Mouse (Mus musculus) MEL (cell line): ENCODE measurements around the gene Fyb. TPM values are rescaled to one million over a fixed set of nuclear protein-coding genes. Genes with fewer than 3 reads are reported as not detected.

Experiments used
- DNase-seq: peaks from one replicate; pipeline ENCODE4 v3.0.0; 2011; ENCODE audit warnings: low read depth, low spot score
- H3K27ac ChIP-seq: 2 replicates; pipeline ENCODE4 v1.5.1; 2012; ENCODE audit warnings: low read depth, mild to moderate bottlenecking, control low read depth, low read length, moderate library complexity; ENCODE audit not compliant: control insufficient read depth
- H3K27me3 ChIP-seq, 2 experiments: fragments of 150-350 bp in 1 of 2; sonication (generic) in 1 of 2; 2 replicates each; pipeline ENCODE4 v1.6.1; 2012; ENCODE audit warnings: low read length in 2 of 2, mild to moderate bottlenecking in 2 of 2, improper control_type of control experiment in 1 of 2, moderate library complexity in 1 of 2; ENCODE audit not compliant: insufficient read depth in 2 of 2, control insufficient read depth in 1 of 2
- H3K36me3 ChIP-seq, 2 experiments: 2 replicates each; pipeline ENCODE4 v1.6.1; 2012 to 2014; ENCODE audit warnings: low read length in 2 of 2, improper control_type of control experiment in 1 of 2, inconsistent platforms in 1 of 2, mild to moderate bottlenecking in 1 of 2; ENCODE audit not compliant: insufficient read depth in 2 of 2, control insufficient read depth in 1 of 2
- H3K4me1 ChIP-seq, 2 experiments: fragments of 150-350 bp in 1 of 2; sonication (generic) in 1 of 2; 2 replicates each; pipeline ENCODE4 v1.6.1; 2012; ENCODE audit warnings: low read length in 2 of 2, improper control_type of control experiment in 1 of 2, mild to moderate bottlenecking in 1 of 2; ENCODE audit not compliant: insufficient read depth in 2 of 2, control insufficient read depth in 1 of 2
- H3K4me3 ChIP-seq, 2 experiments: fragments of 150-350 bp in 1 of 2; sonication (generic) in 1 of 2; 2 replicates each; pipeline ENCODE4 v1.5.1; 2012; ENCODE audit warnings: low read depth in 2 of 2, low read length in 2 of 2, mild to moderate bottlenecking in 2 of 2, moderate library complexity in 2 of 2, control low read depth in 1 of 2, improper control_type of control experiment in 1 of 2; ENCODE audit not compliant: control insufficient read depth in 1 of 2, insufficient read depth in 1 of 2
- H3K79me2 ChIP-seq: 2 replicates; pipeline ENCODE4 v1.6.1; 2012; ENCODE audit warnings: mild to moderate bottlenecking, low read length, moderate library complexity; ENCODE audit not compliant: control insufficient read depth, poor library complexity, insufficient read depth
- H3K9ac ChIP-seq: 2 replicates; pipeline ENCODE4 v1.6.1; 2012; ENCODE audit warnings: low read depth, mild to moderate bottlenecking, control low read depth, low read length, moderate library complexity; ENCODE audit not compliant: control insufficient read depth, poor library complexity, severe bottlenecking
- H3K9me3 ChIP-seq: fragments of 150-350 bp; sonication (generic); replicated peaks from 2 replicates; pipeline ENCODE4 v1.6.1; 2012; ENCODE audit warnings: mild to moderate bottlenecking, low read length, improper control_type of control experiment, moderate library complexity; ENCODE audit not compliant: insufficient read depth
- BHLHE40 ChIP-seq: IDR thresholded peaks from 2 replicates; pipeline ENCODE4 v1.6.1; 2012; ENCODE audit warnings: low read depth, mild to moderate bottlenecking, inconsistent platforms, low read length, improper control_type of control experiment, borderline replicate concordance
- CHD2 ChIP-seq: IDR thresholded peaks from 2 replicates; pipeline ENCODE4 v1.6.1; 2011; ENCODE audit warnings: low read length, improper control_type of control experiment
- ELF1 ChIP-seq: IDR thresholded peaks from 2 replicates; pipeline ENCODE4 v1.6.1; 2014; ENCODE audit warnings: low read depth, mild to moderate bottlenecking, inconsistent platforms, low read length, improper control_type of control experiment, moderate library complexity
- GABPA ChIP-seq: IDR thresholded peaks from 2 replicates; pipeline ENCODE4 v1.6.1; 2012; ENCODE audit warnings: low read depth, mild to moderate bottlenecking, inconsistent platforms, low read length, improper control_type of control experiment, moderate library complexity
- JUND ChIP-seq: IDR thresholded peaks from 2 replicates; pipeline ENCODE4 v1.6.1; 2011; ENCODE audit warnings: low read depth, mild to moderate bottlenecking, improper control_type of control experiment, low read length
- MAFK ChIP-seq: IDR thresholded peaks from 2 replicates; pipeline ENCODE4 v1.6.1; 2011; ENCODE audit warnings: low read depth, mild to moderate bottlenecking, low read length, improper control_type of control experiment, borderline replicate concordance
- MAX ChIP-seq: IDR thresholded peaks from 2 replicates; pipeline ENCODE4 v1.6.1; 2011; ENCODE audit warnings: low read length, improper control_type of control experiment
- MAZ ChIP-seq: IDR thresholded peaks from 2 replicates; pipeline ENCODE4 v1.6.1; 2012; ENCODE audit warnings: low read depth, mild to moderate bottlenecking, inconsistent platforms, low read length, improper control_type of control experiment
- MEF2A ChIP-seq: IDR thresholded peaks from 2 replicates; pipeline ENCODE4 v1.6.1; 2014; ENCODE audit warnings: low read depth, mild to moderate bottlenecking, inconsistent platforms, low read length, improper control_type of control experiment; ENCODE audit not compliant: poor library complexity, insufficient replicate concordance, severe bottlenecking; ENCODE audit errors: extremely low read depth
- MYB ChIP-seq: IDR thresholded peaks from 2 replicates; pipeline ENCODE4 v1.6.1; 2011; ENCODE audit warnings: mild to moderate bottlenecking, low read depth, low read length, improper control_type of control experiment
- MYC ChIP-seq: IDR thresholded peaks from 2 replicates; pipeline ENCODE4 v1.6.1; 2011; ENCODE audit warnings: low read depth, mild to moderate bottlenecking, low read length, improper control_type of control experiment, moderate library complexity
- POLR2A ChIP-seq, 2 experiments: IDR thresholded peaks; 2 replicates each; pipeline ENCODE4 v1.6.1; 2011 to 2012; ENCODE audit warnings: low read length in 2 of 2, mild to moderate bottlenecking in 2 of 2, control low read depth in 1 of 2, improper control_type of control experiment in 1 of 2, low read depth in 1 of 2, moderate library complexity in 1 of 2; ENCODE audit not compliant: control insufficient read depth in 1 of 2, insufficient read depth in 1 of 2, poor library complexity in 1 of 2
- POLR2AphosphoS5 ChIP-seq: IDR thresholded peaks from 2 replicates; pipeline ENCODE4 v1.6.1; 2012; ENCODE audit warnings: low read depth, borderline replicate concordance, mild to moderate bottlenecking, inconsistent platforms, low read length, moderate library complexity, mixed read lengths
- RAD21 ChIP-seq: IDR thresholded peaks from 2 replicates; pipeline ENCODE4 v1.6.1; 2011; ENCODE audit warnings: mild to moderate bottlenecking, low read depth, low read length, improper control_type of control experiment
- SIN3A ChIP-seq: IDR thresholded peaks from 2 replicates; pipeline ENCODE4 v1.6.1; 2012; ENCODE audit warnings: low read length, improper control_type of control experiment, inconsistent platforms
- TAL1 ChIP-seq: IDR thresholded peaks from 2 replicates; pipeline ENCODE4 v1.6.1; 2012; ENCODE audit warnings: mild to moderate bottlenecking, inconsistent platforms, low read length, moderate library complexity, mixed read lengths
- TBP ChIP-seq: IDR thresholded peaks from 2 replicates; pipeline ENCODE4 v1.8.0; 2011; ENCODE audit warnings: low read depth, low read length, improper control_type of control experiment
- USF1 ChIP-seq: IDR thresholded peaks from 2 replicates; pipeline ENCODE4 v1.6.1; 2014; ENCODE audit warnings: low read depth, mild to moderate bottlenecking, inconsistent platforms, low read length, improper control_type of control experiment, moderate library complexity
- USF2 ChIP-seq, 2 experiments: IDR thresholded peaks; 2 replicates each; pipeline ENCODE4 v1.6.1; 2011 to 2012; ENCODE audit warnings: improper control_type of control experiment in 2 of 2, low read length in 2 of 2, borderline replicate concordance in 1 of 2, inconsistent platforms in 1 of 2, low read depth in 1 of 2, mild to moderate bottlenecking in 1 of 2; ENCODE audit not compliant: insufficient read depth in 1 of 2
- polyA plus RNA-seq, 2 experiments: library from polyadenylated mRNA; stranded (reverse) in 1 of 2; unstranded in 1 of 2; fragments of >175 nt in 1 of 2; fragments of >200 nt in 1 of 2; gene quantifications; 2 replicates each; pipeline versions ENCODE4 v1.2.1 to v1.2.4; 2012; ENCODE audit warnings: low replicate concordance in 2 of 2, low read depth in 1 of 2; ENCODE audit not compliant: insufficient read length in 2 of 2, insufficient read depth in 1 of 2, missing spikeins in 1 of 2
- total RNA-seq: library from RNA; depleted of rRNA; stranded (reverse); fragments of 300-350 nt; gene quantifications from 2 replicates; pipeline ENCODE4 v1.2.3, GENCODE M21; 2012

Fyb gene
- total and polyA plus RNA-seq, 3 experiments = 175 to 208 TPM; not detected in 1

GRCm38 (mm10) chr15:6590846-6591451 lies 68.3 kb downstream of the Fyb start (continued):
- no peak for TF ChIP-seq MEF2A
- no peak for TF ChIP-seq POLR2A (IDR thresholded peaks at IDR 0.05; ENCODE audit: control insufficient read depth in 1 of 2, insufficient read depth in 1 of 2, low read depth in 1 of 2, low read length in 2 of 2, poor library complexity in 1 of 2)
- no peak for TF ChIP-seq GABPA
- TF ChIP-seq TAL1 = peak; percentile 56
- 0 out of 2 replicates have a peak, but pooled peaks have one; percentile 16 for TF ChIP-seq MYB
- TF ChIP-seq JUND = no peak
- no peak for TF ChIP-seq MYC
- TF ChIP-seq BHLHE40 = no peak
- TF ChIP-seq SIN3A = peak; percentile 63
- TF ChIP-seq MAFK = no peak
- TF ChIP-seq MAX = no peak
- no peak for TF ChIP-seq MAZ
- no peak for TF ChIP-seq POLR2AphosphoS5
- TF ChIP-seq ELF1 = no peak
- no peak for TF ChIP-seq CHD2
- TF ChIP-seq RAD21 = no peak
- no peak for TF ChIP-seq USF2 (IDR thresholded peaks at IDR 0.05; ENCODE audit: borderline replicate concordance in 1 of 2, insufficient read depth in 1 of 2, low read depth in 1 of 2, low read length in 2 of 2)
- TF ChIP-seq USF1 = no peak
- TF ChIP-seq, all 39 proteins: peak for 9

- H3K79me2 ChIP-seq = peaks cover 5% of the 10 kb centered on the region; the same call in 1 of the 2 replicates
- no peaks in the 10 kb centered on the region for H3K9me3 ChIP-seq
- no peaks in the 10 kb centered on the region for H3K27me3 ChIP-seq
- H3K27ac ChIP-seq = peak overlapping the region; percentile 80
- peaks cover 36 to 42% of the 10 kb centered on the region in 2 experiments for H3K4me1 ChIP-seq
- TF ChIP-seq POLR2A (IDR thresholded peaks at IDR 0.05; ENCODE audit: control insufficient read depth in 1 of 2, insufficient read depth in 1 of 2, low read depth in 1 of 2, low read length in 2 of 2, poor library complexity in 1 of 2) = no peak
- TF ChIP-seq USF1 = peak; percentile 34; the same call in 1 of the 2 replicates
- no peak for TF ChIP-seq MYC
- TF ChIP-seq TBP = no peak
- no peak for TF ChIP-seq BHLHE40
- TF ChIP-seq MAX = no peak
- no peak for TF ChIP-seq ELF1
- TF ChIP-seq CHD2 = no peak
- H3K9ac ChIP-seq = peak overlapping the region; percentile 32
- H3K36me3 ChIP-seq = peaks cover 0 to 60% of the 10 kb centered on the region in 2 experiments; a peak in 2 of 4 replicates
- H3K4me3 ChIP-seq = no peak overlapping the region
- peak; percentile 46 for DNase-seq
These were observed 68.9 kb downstream of the Fyb start for GRCm38 (mm10) chr15:6591527-6591926.
